Mouse (Mus musculus): ENCODE measurements around the gene Far2.

Far2 gene

GRCm38 (mm10) chr6:148046881-148047649, at the start of gene Far2:
Gene Far2 (plus strand): TSS chr6:148047259.
- DNase-seq (ENCODE audit: low read depth, low spot score): no peak

- no peak for DNase-seq (ENCODE audit: low read depth, low spot score)
Measured at GRCm38 (mm10) chr6:148000483-148000882, 46.6 kb upstream of the Far2 start.

- peak; percentile 45 for DNase-seq (ENCODE audit: low read depth, low spot score)
Measured at GRCm38 (mm10) chr6:148001071-148001470, 46.0 kb upstream of the Far2 start.

GRCm38 (mm10) chr6:148006118-148006837, 40.8 kb upstream of the Far2 start:
- DNase-seq (ENCODE audit: low read depth, low spot score): no peak

- no peak for DNase-seq (ENCODE audit: low read depth, low spot score)
Measured at GRCm38 (mm10) chr6:148040759-148041158, 6.3 kb upstream of the Far2 start.

- DNase-seq (ENCODE audit: low read depth, low spot score): no peak
Measured at GRCm38 (mm10) chr6:148047650-148047988, 560 bp downstream of the Far2 start.

- no peak for DNase-seq (ENCODE audit: low read depth, low spot score)
Measured at GRCm38 (mm10) chr6:148063131-148063530, 16.1 kb downstream of the Far2 start.

- DNase-seq (ENCODE audit: low read depth, low spot score): no peak
Measured at GRCm38 (mm10) chr6:148066267-148066666, 19.2 kb downstream of the Far2 start.

- DNase-seq (ENCODE audit: low read depth, low spot score): no peak
Measured at GRCm38 (mm10) chr6:148068786-148069185, 21.7 kb downstream of the Far2 start.

GRCm38 (mm10) chr6:148073599-148073998, 26.5 kb downstream of the Far2 start:
- no peak for DNase-seq (ENCODE audit: low read depth, low spot score)

GRCm38 (mm10) chr6:148074211-148074864, 27.3 kb downstream of the Far2 start:
- no peak for DNase-seq (ENCODE audit: low read depth, low spot score)

GRCm38 (mm10) chr6:148083864-148084263, 36.8 kb downstream of the Far2 start:
- DNase-seq (ENCODE audit: low read depth, low spot score): no peak

GRCm38 (mm10) chr6:148084403-148084802, 37.3 kb downstream of the Far2 start:
- DNase-seq (ENCODE audit: low read depth, low spot score): no peak

- no peak for DNase-seq (ENCODE audit: low read depth, low spot score)
Measured at GRCm38 (mm10) chr6:148097039-148097438, 50.0 kb downstream of the Far2 start.

GRCm38 (mm10) chr6:148101977-148102376, 54.9 kb downstream of the Far2 start:
- DNase-seq (ENCODE audit: low read depth, low spot score): no peak

- no peak for DNase-seq (ENCODE audit: low read depth, low spot score)
Measured at GRCm38 (mm10) chr6:148102434-148102833, 55.4 kb downstream of the Far2 start.

- peak; percentile 26 for DNase-seq (ENCODE audit: low read depth, low spot score)
Measured at GRCm38 (mm10) chr6:148104212-148104611, 57.2 kb downstream of the Far2 start.

- no peak for DNase-seq (ENCODE audit: low read depth, low spot score)
Measured at GRCm38 (mm10) chr6:148105722-148106268, 58.7 kb downstream of the Far2 start.

- no peak for DNase-seq (ENCODE audit: low read depth, low spot score)
Measured at GRCm38 (mm10) chr6:148108741-148109472, 61.8 kb downstream of the Far2 start.

GRCm38 (mm10) chr6:148110996-148111633, 64.1 kb downstream of the Far2 start:
- no peak for DNase-seq (ENCODE audit: low read depth, low spot score)

GRCm38 (mm10) chr6:148116371-148116770, 69.3 kb downstream of the Far2 start:
- DNase-seq (ENCODE audit: low read depth, low spot score): no peak
